Mouse (Mus musculus): ENCODE results near the gene Tmem50a. TPM values are rescaled to one million over a fixed set of nuclear protein-coding genes. Genes with fewer than 3 reads are reported as not detected.
A peak's percentile ranks its signal among the peaks of the same experiment; 100 is the strongest.

Gene Tmem50a
- polyA plus RNA-seq, 1 experiment from 2014 or later = 160 TPM

DNA sequence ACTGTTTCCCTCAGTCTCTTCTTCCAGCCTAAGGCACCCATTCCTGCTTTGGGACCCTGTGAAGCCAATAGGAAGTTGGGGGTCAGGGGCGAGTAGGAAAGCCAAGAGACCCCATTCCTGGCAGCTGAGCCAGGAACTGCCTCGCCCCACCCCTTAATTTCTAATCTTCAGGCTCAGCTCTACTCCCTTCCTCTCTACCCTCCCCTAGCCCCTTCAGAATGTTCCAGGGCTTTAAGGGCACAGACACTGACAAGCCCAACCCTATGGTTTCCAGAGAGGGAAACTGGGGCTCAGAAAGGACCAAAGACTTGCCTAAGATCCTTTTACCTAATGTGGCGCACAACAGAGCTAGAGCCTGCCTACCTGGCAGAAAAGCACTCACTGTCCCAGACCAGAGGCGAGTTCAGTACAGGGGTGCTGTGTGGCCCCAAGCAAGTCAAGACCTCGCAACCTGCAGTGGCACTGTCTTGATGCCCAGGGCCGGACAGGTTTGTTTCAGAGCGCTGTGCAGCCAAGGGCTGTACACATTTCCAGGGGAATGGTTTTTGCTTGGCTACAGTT lies 44.9 kb downstream of the Tmem50a start:
- peaks cover 23% of the 10 kb centered on the region for H3K27me3 ChIP-seq
- 0 out of 2 replicates have a peak overlapping the region, but pooled peaks have one; percentile 4 for H3K4me3 ChIP-seq
- H3K9ac ChIP-seq = no peak overlapping the region
- ATAC-seq (ENCODE audit: insufficient number of reproducible peaks, insufficient read depth, low FRiP score, low TSS enrichment) = no peak
- WGBS = 47% methylated on average over 7 of the region's 7 CpGs
- peak overlapping the region; percentile 39 for H3K4me2 ChIP-seq (replicated peaks)
- H3K9me3 ChIP-seq = no peaks in the 10 kb centered on the region
- no peak overlapping the region for H3K27ac ChIP-seq
- no peaks in the 10 kb centered on the region for H3K36me3 ChIP-seq
- H3K4me1 ChIP-seq = peaks cover 17% of the 10 kb centered on the region

DNA sequence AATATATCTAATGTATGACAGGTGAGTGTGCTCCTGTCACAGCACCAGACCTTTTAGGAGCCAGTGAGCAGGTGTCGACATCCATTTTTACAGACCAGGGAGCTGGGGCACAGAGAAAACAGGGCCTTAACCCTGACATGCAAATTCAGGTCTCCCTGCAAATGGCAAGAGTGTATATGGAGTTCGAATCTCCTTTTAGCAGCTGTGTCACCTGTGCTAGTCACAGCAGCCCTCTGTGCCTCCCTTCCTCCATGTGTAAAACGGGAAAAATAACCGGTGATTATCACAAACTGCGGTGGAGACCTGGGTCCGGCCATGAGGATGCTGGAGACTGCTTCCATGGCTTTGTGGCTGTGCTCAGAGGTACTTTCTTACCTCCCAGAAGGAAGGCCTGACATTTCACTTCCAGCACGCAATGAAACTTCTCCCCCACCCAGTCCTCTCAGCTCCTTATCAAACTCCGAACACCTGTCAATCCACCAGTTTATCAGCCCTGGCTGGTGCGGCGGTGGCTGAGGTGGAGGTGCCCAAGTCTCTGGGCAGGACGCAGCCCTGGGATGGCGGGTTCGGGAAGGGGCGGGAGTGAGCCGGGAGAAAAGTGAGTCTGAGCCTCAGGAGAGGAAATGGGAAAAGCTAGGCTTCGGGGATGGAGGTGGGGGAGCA lies 45.6 kb downstream of the Tmem50a start:
- H3K9ac ChIP-seq = no peak overlapping the region
- peak overlapping the region; percentile 39 for H3K4me2 ChIP-seq (replicated peaks)
- H3K27me3 ChIP-seq = peaks cover 23% of the 10 kb centered on the region
- 9% methylated on average over 16 of the region's 16 CpGs for WGBS
- H3K9me3 ChIP-seq = no peaks in the 10 kb centered on the region
- H3K36me3 ChIP-seq = no peaks in the 10 kb centered on the region
- H3K27ac ChIP-seq = no peak overlapping the region
- H3K4me3 ChIP-seq = 0 out of 2 replicates have a peak overlapping the region, but pooled peaks have one; percentile 4
- 0 out of 2 replicates have a peak, but pooled peaks have one; percentile 19 for ATAC-seq (ENCODE audit: insufficient number of reproducible peaks, insufficient read depth, low FRiP score, low TSS enrichment)
- H3K4me1 ChIP-seq = peaks cover 17% of the 10 kb centered on the region

DNA sequence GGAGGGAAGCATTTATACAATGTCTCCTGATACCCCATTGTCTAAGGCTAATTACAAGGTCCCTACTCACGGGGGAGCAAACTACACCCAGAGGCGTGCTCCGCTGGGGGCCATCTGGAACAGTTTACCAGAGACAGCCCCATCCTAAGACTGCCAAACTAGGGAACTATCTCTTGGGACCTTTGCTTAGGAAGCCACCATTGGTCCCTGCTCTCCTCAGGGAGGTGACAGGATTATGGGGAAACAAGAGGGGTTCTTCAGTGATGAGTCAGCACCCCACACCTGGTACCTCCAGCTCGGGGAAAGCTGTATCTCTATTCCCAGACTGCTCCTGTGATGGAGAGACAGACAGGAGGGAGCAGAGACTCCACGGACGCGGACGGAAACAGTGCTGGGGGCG lies 46.3 kb downstream of the Tmem50a start:
- no peak for ATAC-seq (ENCODE audit: insufficient number of reproducible peaks, insufficient read depth, low FRiP score, low TSS enrichment)
- peaks cover 23% of the 10 kb centered on the region for H3K27me3 ChIP-seq
- peaks cover 17% of the 10 kb centered on the region for H3K4me1 ChIP-seq
- H3K9me3 ChIP-seq = no peaks in the 10 kb centered on the region
- no peak overlapping the region for H3K4me3 ChIP-seq
- no peak overlapping the region for H3K9ac ChIP-seq
- H3K27ac ChIP-seq = no peak overlapping the region
- no peak overlapping the region for H3K4me2 ChIP-seq (replicated peaks)
- WGBS = 17% methylated on average over 8 of the region's 9 CpGs
- no peaks in the 10 kb centered on the region for H3K36me3 ChIP-seq

DNA sequence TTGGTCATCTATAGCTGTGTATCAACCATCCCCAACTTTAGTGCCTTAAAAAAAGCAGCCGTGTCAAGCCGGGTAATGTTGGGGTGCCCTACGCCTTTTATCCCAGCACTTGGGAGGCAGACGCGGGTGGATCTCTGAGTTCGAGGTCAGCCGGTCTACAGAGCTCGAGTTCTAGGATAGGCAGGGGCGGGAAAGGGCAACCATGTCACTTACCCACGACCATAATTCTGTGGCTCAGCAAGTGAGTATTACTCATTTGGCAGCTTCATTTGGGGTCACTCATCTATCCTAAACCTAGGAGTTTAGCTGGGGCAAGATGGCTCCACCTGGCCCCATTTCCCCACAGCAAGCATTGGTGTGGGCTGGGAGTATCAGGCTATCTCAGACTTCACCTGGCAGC lies 46.8 kb downstream of the Tmem50a start:
- H3K4me2 ChIP-seq (replicated peaks) = no peak overlapping the region
- WGBS = 90% methylated on average over 10 of the region's 10 CpGs
- peaks cover 17% of the 10 kb centered on the region for H3K4me1 ChIP-seq
- no peaks in the 10 kb centered on the region for H3K36me3 ChIP-seq
- ATAC-seq (ENCODE audit: insufficient number of reproducible peaks, insufficient read depth, low FRiP score, low TSS enrichment) = no peak
- no peak overlapping the region for H3K27ac ChIP-seq
- H3K9ac ChIP-seq = no peak overlapping the region
- H3K9me3 ChIP-seq = no peaks in the 10 kb centered on the region
- H3K4me3 ChIP-seq = no peak overlapping the region
- peaks cover 23% of the 10 kb centered on the region for H3K27me3 ChIP-seq

DNA sequence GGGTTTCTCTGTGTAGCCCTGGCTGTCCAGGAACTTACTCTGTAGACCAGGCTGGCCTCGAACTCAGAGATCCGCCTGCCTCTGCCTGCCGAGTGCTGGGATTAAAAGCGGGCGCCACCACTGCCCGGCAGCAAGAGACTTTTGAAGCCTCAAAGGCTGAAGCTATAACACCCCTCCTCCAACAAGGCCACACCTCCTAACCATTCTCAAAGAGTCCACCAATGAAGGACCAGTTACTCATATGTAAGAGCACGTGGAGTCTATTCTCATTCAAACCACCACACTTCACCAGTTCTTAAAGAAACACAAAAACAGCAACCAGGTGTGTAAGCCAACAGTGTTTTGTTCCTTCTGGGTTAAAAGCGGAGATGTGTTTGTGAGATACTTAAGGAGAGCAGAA lies 47.2 kb downstream of the Tmem50a start:
- no peaks in the 10 kb centered on the region for H3K9me3 ChIP-seq
- ATAC-seq (ENCODE audit: insufficient number of reproducible peaks, insufficient read depth, low FRiP score, low TSS enrichment) = no peak
- H3K27ac ChIP-seq = no peak overlapping the region
- no peak overlapping the region for H3K4me2 ChIP-seq (replicated peaks)
- 90% methylated on average over 8 of the region's 8 CpGs for WGBS
- H3K9ac ChIP-seq = no peak overlapping the region
- H3K36me3 ChIP-seq = no peaks in the 10 kb centered on the region
- H3K27me3 ChIP-seq = peaks cover 23% of the 10 kb centered on the region
- peaks cover 17% of the 10 kb centered on the region for H3K4me1 ChIP-seq
- H3K4me3 ChIP-seq = no peak overlapping the region

DNA sequence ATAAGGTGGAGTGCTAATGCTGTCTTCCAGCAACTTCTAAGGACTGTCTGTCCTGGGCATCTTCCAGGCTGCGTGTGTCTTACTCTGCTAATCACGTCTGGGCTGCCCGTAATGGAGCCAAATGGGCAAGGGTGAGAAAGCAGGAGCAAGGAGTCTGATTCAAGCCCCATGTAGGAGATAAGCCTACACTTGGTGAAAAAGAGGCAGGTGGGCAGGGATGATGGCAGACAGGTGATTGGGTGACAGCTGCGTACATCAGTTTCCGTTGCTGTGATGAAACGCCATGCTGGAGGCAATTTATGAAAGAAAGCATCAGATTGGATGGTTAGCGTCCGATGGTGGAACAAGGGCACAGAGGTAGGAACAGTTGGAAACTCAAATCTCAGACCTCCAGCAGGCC lies 47.6 kb downstream of the Tmem50a start:
- H3K27ac ChIP-seq = no peak overlapping the region
- H3K27me3 ChIP-seq = peaks cover 23% of the 10 kb centered on the region
- no peak overlapping the region for H3K4me2 ChIP-seq (replicated peaks)
- H3K9me3 ChIP-seq = no peaks in the 10 kb centered on the region
- no peaks in the 10 kb centered on the region for H3K36me3 ChIP-seq
- 94% methylated on average over 8 of the region's 8 CpGs for WGBS
- H3K9ac ChIP-seq = no peak overlapping the region
- peaks cover 17% of the 10 kb centered on the region for H3K4me1 ChIP-seq
- H3K4me3 ChIP-seq = no peak overlapping the region
- ATAC-seq (ENCODE audit: insufficient number of reproducible peaks, insufficient read depth, low FRiP score, low TSS enrichment) = no peak

DNA sequence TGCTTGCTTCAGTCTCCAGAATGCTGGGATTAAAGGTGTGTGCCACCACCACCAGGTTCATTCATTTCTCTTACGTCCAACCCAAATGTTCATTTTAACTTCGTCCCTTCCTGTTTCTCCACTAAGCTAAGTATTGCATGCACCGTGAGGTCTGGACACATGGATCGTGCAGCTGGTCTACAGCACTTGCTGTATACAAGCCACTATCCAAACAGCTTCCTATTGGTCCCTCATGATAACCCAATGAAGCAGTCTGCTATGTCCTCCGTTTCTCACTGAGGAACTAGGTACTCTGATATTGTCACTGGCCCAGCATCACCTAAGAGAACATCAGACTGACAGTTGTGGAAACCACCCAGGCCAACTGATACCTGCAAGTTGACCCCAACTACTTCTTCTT lies 49.0 kb downstream of the Tmem50a start:
- no peak overlapping the region for H3K9ac ChIP-seq
- WGBS = 88% methylated on average over 5 of the region's 5 CpGs
- no peak for ATAC-seq (ENCODE audit: insufficient number of reproducible peaks, insufficient read depth, low FRiP score, low TSS enrichment)
- no peaks in the 10 kb centered on the region for H3K36me3 ChIP-seq
- no peaks in the 10 kb centered on the region for H3K9me3 ChIP-seq
- H3K4me1 ChIP-seq = peaks cover 17% of the 10 kb centered on the region
- H3K27ac ChIP-seq = no peak overlapping the region
- H3K27me3 ChIP-seq = peaks cover 20% of the 10 kb centered on the region
- no peak overlapping the region for H3K4me3 ChIP-seq
- no peak overlapping the region for H3K4me2 ChIP-seq (replicated peaks)

DNA sequence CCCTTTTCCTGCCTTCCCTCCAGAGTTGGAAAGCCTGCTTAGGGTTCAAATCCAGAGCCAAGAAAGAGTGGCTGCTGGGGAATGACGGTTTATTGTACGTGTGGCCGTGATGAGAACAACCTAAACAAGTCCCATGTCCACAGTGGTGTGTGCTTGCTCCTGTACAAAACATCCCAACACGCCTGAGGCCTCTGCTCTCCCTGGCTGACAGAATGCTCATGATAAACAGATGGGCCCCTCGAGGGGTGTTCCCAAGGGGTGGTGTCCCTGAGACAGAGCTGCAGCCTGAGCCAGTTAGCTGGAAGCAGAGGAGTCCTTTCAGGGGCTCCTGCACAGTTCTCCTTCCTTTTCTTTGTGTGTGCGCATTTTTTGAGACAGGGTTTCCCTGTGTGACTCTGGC lies 49.5 kb downstream of the Tmem50a start:
- no peak overlapping the region for H3K27ac ChIP-seq
- ATAC-seq (ENCODE audit: insufficient number of reproducible peaks, insufficient read depth, low FRiP score, low TSS enrichment) = no peak
- H3K4me3 ChIP-seq = no peak overlapping the region
- H3K36me3 ChIP-seq = no peaks in the 10 kb centered on the region
- peaks cover 16% of the 10 kb centered on the region for H3K27me3 ChIP-seq
- H3K4me1 ChIP-seq = peaks cover 14% of the 10 kb centered on the region
- WGBS = 70% methylated on average over 6 of the region's 6 CpGs
- no peaks in the 10 kb centered on the region for H3K9me3 ChIP-seq
- H3K9ac ChIP-seq = no peak overlapping the region
- H3K4me2 ChIP-seq (replicated peaks) = no peak overlapping the region

DNA sequence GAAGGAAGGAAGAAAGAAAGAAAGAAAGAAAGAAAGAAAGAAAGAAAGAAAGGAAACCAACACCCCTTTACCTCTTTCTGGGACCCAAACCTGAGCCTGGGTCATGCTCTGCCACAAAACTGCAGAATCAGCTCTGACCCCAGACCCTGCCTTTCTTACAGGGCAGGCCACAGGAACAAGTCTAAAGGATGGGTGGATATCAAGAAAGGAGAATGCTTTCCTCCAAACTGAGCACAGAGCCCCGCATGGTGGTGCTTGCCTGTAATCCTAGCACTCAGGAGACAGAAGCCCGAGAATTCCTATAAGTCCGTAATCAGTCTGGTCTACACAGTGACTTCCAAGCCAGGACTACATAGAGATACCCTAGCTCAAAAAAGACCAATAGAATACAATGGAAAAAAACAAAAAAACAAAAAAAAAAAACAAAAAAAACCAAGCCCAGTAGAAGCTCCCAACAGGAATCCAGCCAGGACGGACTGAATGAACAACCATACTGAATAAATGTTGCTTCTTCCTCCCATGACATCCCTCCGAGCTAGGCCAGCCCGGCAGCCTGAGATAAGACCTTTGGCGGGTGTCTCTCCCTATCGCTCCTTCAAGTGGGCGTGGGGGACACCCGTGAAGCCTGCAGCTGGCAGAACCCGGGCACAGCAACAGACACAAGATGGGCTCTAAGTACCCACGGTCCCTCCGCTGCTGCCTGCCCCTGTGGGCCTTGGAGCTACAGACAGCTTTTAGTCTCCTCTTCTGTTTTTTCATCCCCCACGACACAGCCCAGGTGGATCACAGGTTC lies 50.7 kb downstream of the Tmem50a start, which contains the start of gene Rhd:
Gene Rhd, plus strand, starts transcription at position 600 of the 793 bp plus-strand sequence.
- Histone ChIP-seq H3K27ac (no peak within 1 kb of the TSS), H3K4me3 (no peak within 1 kb of the TSS), H3K27me3 (peaks cover 4% of the 10 kb centered on the region), H3K36me3 (no peaks in the 10 kb centered on the region), H3K4me2 (replicated peaks) (no peak within 1 kb of the TSS), H3K9ac (no peak within 1 kb of the TSS), H3K9me3 (no peaks in the 10 kb centered on the region), H3K4me1 (peaks cover 2% of the 10 kb centered on the region)
- 63% methylated on average over 14 of the region's 14 CpGs for WGBS
- ATAC-seq (ENCODE audit: insufficient number of reproducible peaks, insufficient read depth, low FRiP score, low TSS enrichment) = no peak

DNA sequence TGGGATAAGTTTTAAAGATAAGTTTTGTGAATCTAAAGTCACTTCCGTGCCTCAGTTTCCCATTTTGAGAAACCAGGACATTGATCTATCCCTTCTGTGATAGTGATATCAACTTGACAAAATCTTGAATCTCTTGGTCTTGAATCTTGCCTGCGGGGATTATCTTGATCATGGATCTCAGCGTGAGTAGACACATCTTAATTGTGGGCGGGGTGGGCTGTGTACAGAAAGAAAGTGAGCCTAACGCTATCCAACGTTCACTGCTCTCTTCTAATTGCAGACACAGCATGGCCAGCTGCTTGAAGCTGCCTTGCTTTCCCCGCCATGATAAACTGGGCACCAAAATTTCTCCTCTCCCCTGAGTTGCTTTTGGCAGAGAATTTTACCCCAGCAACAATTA lies 51.8 kb downstream of the Tmem50a start:
- Histone ChIP-seq H3K9ac (no peak overlapping the region), H3K9me3 (no peaks in the 10 kb centered on the region), H3K4me3 (no peak overlapping the region), H3K27me3 (no peaks in the 10 kb centered on the region), H3K36me3 (no peaks in the 10 kb centered on the region), H3K4me1 (no peaks in the 10 kb centered on the region), H3K4me2 (replicated peaks) (no peak overlapping the region), H3K27ac (no peak overlapping the region)
- ATAC-seq (ENCODE audit: insufficient number of reproducible peaks, insufficient read depth, low FRiP score, low TSS enrichment) = no peak
- 79% methylated on average over 7 of the region's 7 CpGs for WGBS

DNA sequence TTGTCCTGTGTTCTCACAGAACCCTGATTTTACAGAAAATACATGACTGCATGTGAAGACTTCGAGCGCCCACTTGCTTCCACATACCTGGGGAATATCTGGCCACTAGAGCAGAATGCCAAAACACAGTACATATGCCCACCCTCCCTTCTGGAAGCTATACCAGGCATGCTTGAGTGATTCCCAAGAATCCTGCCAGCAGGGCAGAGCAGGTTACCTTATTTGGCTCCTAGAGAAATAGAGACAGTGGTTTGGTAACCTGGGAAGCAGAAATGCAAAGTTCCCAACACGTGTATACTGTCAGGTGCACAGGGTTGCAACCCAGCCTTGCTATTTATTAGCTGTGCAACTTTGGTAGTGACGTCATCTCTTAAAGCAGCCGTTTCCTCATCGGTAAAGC lies 52.9 kb downstream of the Tmem50a start:
- no peak for ATAC-seq (ENCODE audit: insufficient number of reproducible peaks, insufficient read depth, low FRiP score, low TSS enrichment)
- WGBS = 81% methylated on average over 6 of the region's 6 CpGs
- Histone ChIP-seq H3K4me3 (no peak overlapping the region), H3K4me1 (no peaks in the 10 kb centered on the region), H3K9me3 (no peaks in the 10 kb centered on the region), H3K27me3 (no peaks in the 10 kb centered on the region), H3K27ac (no peak overlapping the region), H3K36me3 (no peaks in the 10 kb centered on the region), H3K9ac (no peak overlapping the region), H3K4me2 (replicated peaks) (no peak overlapping the region)

DNA sequence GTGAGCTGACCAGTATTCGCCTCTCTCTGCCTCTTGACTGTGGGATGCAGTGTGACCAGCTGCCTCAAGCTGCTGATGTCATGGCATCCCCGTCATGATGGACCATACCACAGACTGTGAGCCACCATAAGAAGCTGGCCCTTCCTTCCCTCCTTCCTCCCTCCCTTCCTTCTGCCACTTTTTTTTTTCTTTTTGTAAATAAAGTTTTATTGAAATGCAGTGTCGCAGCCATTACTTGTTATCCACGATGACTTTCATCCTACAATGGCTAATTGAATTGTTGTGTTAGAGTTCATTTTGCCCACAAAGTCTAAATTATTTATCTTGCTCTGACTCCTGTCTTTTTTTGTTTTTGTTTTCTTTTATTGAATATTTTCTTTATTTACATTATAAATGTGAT lies 56.3 kb downstream of the Tmem50a start:
- 90% methylated on average over 4 of the region's 4 CpGs for WGBS
- H3K27me3 ChIP-seq = no peaks in the 10 kb centered on the region
- peaks cover 7% of the 10 kb centered on the region; the same call in 1 of the 2 replicates for H3K4me1 ChIP-seq
- H3K4me2 ChIP-seq (replicated peaks) = no peak overlapping the region
- H3K4me3 ChIP-seq = no peak overlapping the region
- ATAC-seq (ENCODE audit: insufficient number of reproducible peaks, insufficient read depth, low FRiP score, low TSS enrichment) = no peak
- H3K27ac ChIP-seq = no peak overlapping the region
- no peak overlapping the region for H3K9ac ChIP-seq
- H3K9me3 ChIP-seq = no peaks in the 10 kb centered on the region
- H3K36me3 ChIP-seq = no peaks in the 10 kb centered on the region
